Mouse (Mus musculus): ENCODE results near the gene Kazn. TPM values are rescaled to one million over a fixed set of nuclear protein-coding genes. Genes with fewer than 3 reads are reported as not detected.

Gene Kazn
- polyA plus RNA-seq, 1 experiment, result 80.2 TPM

GRCm38 (mm10) chr4:142248426-142248825 lies 9.2 kb upstream of the Kazn start:
- H3K9ac ChIP-seq (ENCODE audit: low read depth, poor library complexity, severe bottlenecking), result no peak overlapping the region
- no peak overlapping the region for H3K27ac ChIP-seq (ENCODE audit: insufficient read depth, low read length)
- no peaks in the 10 kb centered on the region for H3K27me3 ChIP-seq (ENCODE audit: control insufficient read depth, insufficient read depth, low read length, poor library complexity, severe bottlenecking)
- TF ChIP-seq EP300 (IDR thresholded peaks at IDR 0.05; ENCODE audit: insufficient read depth, low read depth, low read length), result 0 out of 2 replicates have a peak, but pooled peaks have one; percentile 39
- TF ChIP-seq CTCF (IDR thresholded peaks at IDR 0.05; ENCODE audit: low read depth, low read length), result peak; percentile 87
- TF ChIP-seq POLR2A (IDR thresholded peaks at IDR 0.05; ENCODE audit: insufficient read depth, low read length), result no peak
- peaks cover 19% of the 10 kb centered on the region for H3K4me1 ChIP-seq (ENCODE audit: control insufficient read depth, insufficient read depth, low read length)
- H3K9me3 ChIP-seq (replicated peaks; ENCODE audit: control insufficient read depth, insufficient read depth, low read length, poor library complexity, severe bottlenecking), result no peaks in the 10 kb centered on the region
- no peak overlapping the region for H3K4me3 ChIP-seq (ENCODE audit: low read depth, low read length)
- no peaks in the 10 kb centered on the region for H3K36me3 ChIP-seq (ENCODE audit: control insufficient read depth, insufficient read depth, low read length, poor library complexity, severe bottlenecking)

- TF ChIP-seq EP300 (IDR thresholded peaks at IDR 0.05; ENCODE audit: insufficient read depth, low read depth, low read length) (no peak), CTCF (IDR thresholded peaks at IDR 0.05; ENCODE audit: low read depth, low read length) (no peak), POLR2A (IDR thresholded peaks at IDR 0.05; ENCODE audit: insufficient read depth, low read length) (no peak)
- Histone ChIP-seq H3K9me3 (replicated peaks; ENCODE audit: control insufficient read depth, insufficient read depth, low read length, poor library complexity, severe bottlenecking) (no peaks in the 10 kb centered on the region), H3K27me3 (ENCODE audit: control insufficient read depth, insufficient read depth, low read length, poor library complexity, severe bottlenecking) (no peaks in the 10 kb centered on the region), H3K4me1 (ENCODE audit: control insufficient read depth, insufficient read depth, low read length) (peaks cover 26% of the 10 kb centered on the region), H3K9ac (ENCODE audit: low read depth, poor library complexity, severe bottlenecking) (no peak overlapping the region), H3K36me3 (ENCODE audit: control insufficient read depth, insufficient read depth, low read length, poor library complexity, severe bottlenecking) (no peaks in the 10 kb centered on the region), H3K27ac (ENCODE audit: insufficient read depth, low read length) (no peak overlapping the region), H3K4me3 (ENCODE audit: low read depth, low read length) (no peak overlapping the region)
Observed at GRCm38 (mm10) chr4:142246698-142247097, 7.5 kb upstream of the Kazn start.

GRCm38 (mm10) chr4:142244641-142245040 lies 5.4 kb upstream of the Kazn start:
- H3K4me3 ChIP-seq (ENCODE audit: low read depth, low read length), result no peak overlapping the region
- TF ChIP-seq POLR2A (IDR thresholded peaks at IDR 0.05; ENCODE audit: insufficient read depth, low read length) (no peak), CTCF (IDR thresholded peaks at IDR 0.05; ENCODE audit: low read depth, low read length) (no peak), EP300 (IDR thresholded peaks at IDR 0.05; ENCODE audit: insufficient read depth, low read depth, low read length) (no peak)
- peaks cover 22% of the 10 kb centered on the region for H3K4me1 ChIP-seq (ENCODE audit: control insufficient read depth, insufficient read depth, low read length)
- H3K9me3 ChIP-seq (replicated peaks; ENCODE audit: control insufficient read depth, insufficient read depth, low read length, poor library complexity, severe bottlenecking), result no peaks in the 10 kb centered on the region
- H3K27ac ChIP-seq (ENCODE audit: insufficient read depth, low read length), result no peak overlapping the region
- no peak overlapping the region for H3K9ac ChIP-seq (ENCODE audit: low read depth, poor library complexity, severe bottlenecking)
- H3K36me3 ChIP-seq (ENCODE audit: control insufficient read depth, insufficient read depth, low read length, poor library complexity, severe bottlenecking), result no peaks in the 10 kb centered on the region
- no peaks in the 10 kb centered on the region for H3K27me3 ChIP-seq (ENCODE audit: control insufficient read depth, insufficient read depth, low read length, poor library complexity, severe bottlenecking)

GRCm38 (mm10) chr4:142242750-142243383 lies 3.7 kb upstream of the Kazn start:
- no peaks in the 10 kb centered on the region for H3K36me3 ChIP-seq (ENCODE audit: control insufficient read depth, insufficient read depth, low read length, poor library complexity, severe bottlenecking)
- H3K27ac ChIP-seq (ENCODE audit: insufficient read depth, low read length), result no peak overlapping the region
- H3K9me3 ChIP-seq (replicated peaks; ENCODE audit: control insufficient read depth, insufficient read depth, low read length, poor library complexity, severe bottlenecking), result no peaks in the 10 kb centered on the region
- no peak overlapping the region for H3K4me3 ChIP-seq (ENCODE audit: low read depth, low read length)
- no peaks in the 10 kb centered on the region for H3K27me3 ChIP-seq (ENCODE audit: control insufficient read depth, insufficient read depth, low read length, poor library complexity, severe bottlenecking)
- H3K4me1 ChIP-seq (ENCODE audit: control insufficient read depth, insufficient read depth, low read length), result peaks cover 18% of the 10 kb centered on the region
- H3K9ac ChIP-seq (ENCODE audit: low read depth, poor library complexity, severe bottlenecking), result no peak overlapping the region
- TF ChIP-seq EP300 (IDR thresholded peaks at IDR 0.05; ENCODE audit: insufficient read depth, low read depth, low read length) (0 out of 2 replicates have a peak, but pooled peaks have one; percentile 16), POLR2A (IDR thresholded peaks at IDR 0.05; ENCODE audit: insufficient read depth, low read length) (no peak)

- no peak overlapping the region for H3K9ac ChIP-seq (ENCODE audit: low read depth, poor library complexity, severe bottlenecking)
- H3K4me3 ChIP-seq (ENCODE audit: low read depth, low read length), result no peak overlapping the region
- H3K4me1 ChIP-seq (ENCODE audit: control insufficient read depth, insufficient read depth, low read length), result peaks cover 18% of the 10 kb centered on the region
- H3K27me3 ChIP-seq (ENCODE audit: control insufficient read depth, insufficient read depth, low read length, poor library complexity, severe bottlenecking), result no peaks in the 10 kb centered on the region
- H3K9me3 ChIP-seq (replicated peaks; ENCODE audit: control insufficient read depth, insufficient read depth, low read length, poor library complexity, severe bottlenecking), result no peaks in the 10 kb centered on the region
- H3K36me3 ChIP-seq (ENCODE audit: control insufficient read depth, insufficient read depth, low read length, poor library complexity, severe bottlenecking), result peaks cover 3% of the 10 kb centered on the region; the same call in 1 of the 2 replicates
- H3K27ac ChIP-seq (ENCODE audit: insufficient read depth, low read length), result peak overlapping the region; percentile 30; the same call in 1 of the 2 replicates
- TF ChIP-seq POLR2A (IDR thresholded peaks at IDR 0.05; ENCODE audit: insufficient read depth, low read length) (no peak), EP300 (IDR thresholded peaks at IDR 0.05; ENCODE audit: insufficient read depth, low read depth, low read length) (no peak), CTCF (IDR thresholded peaks at IDR 0.05; ENCODE audit: low read depth, low read length) (no peak)
Observed at GRCm38 (mm10) chr4:142242164-142242563, 3.0 kb upstream of the Kazn start.

- Histone ChIP-seq H3K9me3 (replicated peaks; ENCODE audit: control insufficient read depth, insufficient read depth, low read length, poor library complexity, severe bottlenecking) (no peaks in the 10 kb centered on the region), H3K36me3 (ENCODE audit: control insufficient read depth, insufficient read depth, low read length, poor library complexity, severe bottlenecking) (peaks cover 9% of the 10 kb centered on the region; the same call in 1 of the 2 replicates), H3K27ac (ENCODE audit: insufficient read depth, low read length) (no peak overlapping the region), H3K4me1 (ENCODE audit: control insufficient read depth, insufficient read depth, low read length) (peaks cover 18% of the 10 kb centered on the region), H3K27me3 (ENCODE audit: control insufficient read depth, insufficient read depth, low read length, poor library complexity, severe bottlenecking) (no peaks in the 10 kb centered on the region), H3K4me3 (ENCODE audit: low read depth, low read length) (peak overlapping the region; percentile 2; the same call in 1 of the 2 replicates), H3K9ac (ENCODE audit: low read depth, poor library complexity, severe bottlenecking) (no peak overlapping the region)
- TF ChIP-seq POLR2A (IDR thresholded peaks at IDR 0.05; ENCODE audit: insufficient read depth, low read length) (no peak), CTCF (IDR thresholded peaks at IDR 0.05; ENCODE audit: low read depth, low read length) (no peak), EP300 (IDR thresholded peaks at IDR 0.05; ENCODE audit: insufficient read depth, low read depth, low read length) (peak; percentile 46; the same call in 1 of the 2 replicates)
Observed at GRCm38 (mm10) chr4:142240874-142241273, 1.7 kb upstream of the Kazn start.

Data from ES-Bruce4 (cell line).